Mouse (Mus musculus) liver, adult 2 months (tissue): ENCODE measurements around the gene Mansc4. TPM values are rescaled to one million over a fixed set of nuclear protein-coding genes. Genes with fewer than 3 reads are reported as not detected.

ENCODE experiments used
- DNase-seq: peaks from one replicate; pipeline ENCODE4 v3.0.0-alpha.2; 2011; ENCODE audit warnings: low read depth, low spot score; ENCODE audit errors: extremely low read depth
- H3K27ac ChIP-seq: fragments of 200-500 bp; replicated peaks from 2 replicates; pipeline ENCODE4 v1.5.1; 2012; ENCODE audit warnings: low read depth, mild to moderate bottlenecking, control low read depth, inconsistent platforms, low read length; ENCODE audit not compliant: insufficient read depth
- H3K27me3 ChIP-seq: fragments of 200-500 bp; 2 replicates; pipeline ENCODE4 v1.6.1; 2012; ENCODE audit warnings: mild to moderate bottlenecking, moderate library complexity, low read length, inconsistent platforms; ENCODE audit not compliant: control insufficient read depth, insufficient read depth
- H3K36me3 ChIP-seq: fragments of 200-500 bp; 2 replicates; pipeline ENCODE4 v1.6.1; 2012; ENCODE audit warnings: low read length, inconsistent platforms; ENCODE audit not compliant: control insufficient read depth, insufficient read depth
- H3K4me1 ChIP-seq: fragments of 200-500 bp; 2 replicates; pipeline ENCODE4 v1.6.1; 2011; ENCODE audit warnings: low read length; ENCODE audit not compliant: control insufficient read depth, insufficient read depth
- H3K4me3 ChIP-seq: fragments of 200-500 bp; 2 replicates; pipeline ENCODE4 v1.5.1; 2011; ENCODE audit warnings: low read depth, mild to moderate bottlenecking, control low read depth, low read length, moderate library complexity; ENCODE audit not compliant: insufficient read depth
- H3K79me2 ChIP-seq: fragments of 200-500 bp; 2 replicates; pipeline ENCODE4 v1.6.1; 2012; ENCODE audit warnings: inconsistent platforms, mild to moderate bottlenecking, low read length, moderate library complexity; ENCODE audit not compliant: control insufficient read depth, insufficient read depth
- H3K9ac ChIP-seq: fragments of 200-500 bp; 2 replicates; pipeline ENCODE4 v1.6.1; 2012; ENCODE audit warnings: low read depth, mild to moderate bottlenecking, control low read depth, inconsistent platforms, low read length
- CTCF ChIP-seq: fragments of 200-500 bp; IDR thresholded peaks from 2 replicates; pipeline ENCODE4 v1.5.1; 2011; ENCODE audit warnings: low read depth, low read length, control low read depth
- POLR2A ChIP-seq: fragments of 200-500 bp; IDR thresholded peaks from 2 replicates; pipeline ENCODE4 v1.6.1; 2011; ENCODE audit warnings: low read length, control low read depth; ENCODE audit not compliant: insufficient read depth; ENCODE audit errors: extremely low read depth
- WGBS: fragments of 180-500 bp; shearing (Covaris S2); methylation state at CpG from one replicate; pipeline ENCODE4 v1.1.7; 2018; 5-methylcytosine and 5-hydroxymethylcytosine counted together
- polyA plus RNA-seq: library from polyadenylated mRNA; depleted of rRNA; stranded (reverse); fragments of >200 nt; gene quantifications from 2 replicates; pipeline ENCODE4 v1.2.3, GENCODE M21; 2012
- total RNA-seq: library from RNA; depleted of rRNA; stranded (reverse); fragments of >200 nt; gene quantifications from 2 replicates; pipeline ENCODE4 v1.2.3, GENCODE M21; 2014

Gene Mansc4
- total and polyA plus RNA-seq, 2 experiments, result 0.17 to 0.92 TPM

DNA sequence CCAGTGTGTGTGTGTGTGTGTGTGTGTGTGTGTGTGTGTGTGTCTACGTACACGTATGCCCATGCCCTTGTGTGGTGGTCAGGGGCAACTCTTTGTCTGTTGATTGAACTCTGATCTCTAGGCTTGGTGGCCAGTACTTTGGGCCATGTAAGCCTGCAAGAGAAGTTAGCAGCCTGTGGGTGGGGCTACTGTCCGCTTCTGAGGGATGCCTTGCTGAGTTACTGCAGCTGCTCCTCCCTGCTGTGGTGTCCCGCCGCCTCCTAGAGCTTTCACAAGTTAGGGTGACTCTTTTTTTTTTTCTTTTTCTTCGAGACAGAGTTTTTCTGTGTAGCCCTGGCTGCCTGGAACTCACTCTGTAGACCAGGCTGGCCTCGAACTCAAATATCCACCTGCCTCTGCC is 27.5 kb downstream of the Mansc4 start:
- Histone ChIP-seq H3K79me2 (no peaks in the 10 kb centered on the region), H3K9ac (no peak overlapping the region), H3K27ac (no peak overlapping the region), H3K4me3 (no peak overlapping the region), H3K36me3 (peaks cover 41% of the 10 kb centered on the region; the same call in 1 of the 2 replicates), H3K27me3 (no peaks in the 10 kb centered on the region), H3K4me1 (peaks cover 3% of the 10 kb centered on the region; the same call in 1 of the 2 replicates)
- WGBS, result 77% methylated on average over 7 of the region's 7 CpGs
- no peak for DNase-seq
- TF ChIP-seq CTCF (no peak), POLR2A (no peak)

DNA sequence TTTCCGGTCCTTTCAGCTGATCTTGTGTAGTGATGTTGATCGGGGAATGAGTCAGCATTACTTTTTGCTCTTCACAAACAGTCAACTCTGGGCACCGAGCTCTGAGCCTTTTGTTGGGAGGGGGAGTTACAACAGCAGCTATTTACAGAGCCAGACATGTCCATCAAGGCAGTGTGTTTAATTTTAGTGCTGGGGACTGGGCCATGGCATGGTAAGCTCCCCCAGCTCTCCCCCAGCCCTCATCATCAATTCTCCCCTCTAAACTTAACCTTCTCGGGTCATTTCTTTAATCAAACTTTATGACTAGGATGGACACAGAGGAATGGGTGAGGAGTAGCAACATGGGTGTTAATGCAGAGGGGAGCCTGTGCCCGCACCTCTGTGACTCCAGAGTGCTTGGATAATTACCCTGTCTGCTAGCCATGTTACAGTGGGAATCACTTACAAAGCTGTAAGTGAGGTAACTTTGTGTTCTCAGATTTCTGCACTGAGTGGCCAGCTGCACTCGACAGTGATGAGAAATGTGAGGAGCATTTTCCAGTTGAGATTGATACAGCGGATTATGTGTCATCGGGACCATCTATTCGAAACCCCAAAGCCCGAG is 31.4 kb downstream of the Mansc4 start:
- DNase-seq, result no peak
- no peak overlapping the region for H3K27ac ChIP-seq
- 0 out of 2 replicates have a peak, but pooled peaks cover 4% of the 10 kb centered on the region for H3K79me2 ChIP-seq
- H3K4me3 ChIP-seq, result no peak overlapping the region
- no peaks in the 10 kb centered on the region for H3K4me1 ChIP-seq
- no peaks in the 10 kb centered on the region for H3K27me3 ChIP-seq
- no peak overlapping the region for H3K9ac ChIP-seq
- H3K36me3 ChIP-seq, result peaks cover 41% of the 10 kb centered on the region
- WGBS, result 92% methylated on average over 10 of the region's 10 CpGs
- TF ChIP-seq CTCF (no peak), POLR2A (no peak)

DNA sequence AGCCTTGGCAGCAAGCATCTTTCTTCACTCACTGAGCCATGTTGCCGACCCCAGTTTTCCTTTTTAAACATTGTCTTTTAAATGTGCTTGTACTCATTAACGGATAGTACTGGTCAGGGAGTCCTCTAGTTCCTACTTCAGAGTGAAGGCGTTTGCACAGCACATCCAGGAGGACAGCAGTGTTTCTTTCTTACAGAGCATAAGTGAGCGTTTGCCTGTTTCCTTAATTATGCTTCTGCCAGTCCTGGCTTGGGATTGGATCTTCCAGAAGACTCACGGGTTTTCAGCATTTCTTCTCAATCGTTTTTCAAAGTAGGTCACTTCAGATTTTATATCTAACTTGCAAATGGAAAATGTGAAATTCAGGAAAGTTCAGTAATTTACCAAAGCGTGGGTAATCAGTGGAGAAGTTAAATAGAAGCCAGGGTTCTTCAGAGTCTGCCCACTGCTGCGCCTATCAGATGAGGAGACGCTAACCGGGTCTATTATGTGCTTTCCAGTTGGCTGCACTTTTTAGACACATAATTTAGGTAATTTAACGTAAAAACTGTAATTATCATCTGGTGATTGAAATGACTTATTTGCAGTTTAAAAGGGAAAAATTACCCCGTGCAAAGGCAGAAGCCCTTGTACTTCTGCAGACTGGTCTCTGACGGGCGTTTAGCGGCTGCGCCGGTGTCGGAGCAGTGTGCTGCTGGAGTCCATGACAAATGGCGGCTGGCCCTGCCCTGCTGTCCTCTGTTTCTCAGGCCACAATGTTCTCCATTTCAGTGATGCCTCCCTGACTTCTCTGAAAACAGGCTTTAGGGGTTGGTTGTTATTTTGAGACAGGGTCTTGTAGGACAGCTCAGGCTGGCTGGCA is 32.8 kb downstream of the Mansc4 start:
- 94% methylated on average over 19 of the region's 19 CpGs for WGBS
- Histone ChIP-seq H3K36me3 (peaks cover 48% of the 10 kb centered on the region), H3K79me2 (0 out of 2 replicates have a peak, but pooled peaks cover 4% of the 10 kb centered on the region), H3K4me3 (no peak overlapping the region), H3K9ac (no peak overlapping the region), H3K4me1 (no peaks in the 10 kb centered on the region), H3K27me3 (no peaks in the 10 kb centered on the region), H3K27ac (no peak overlapping the region)
- TF ChIP-seq POLR2A (no peak), CTCF (no peak)
- no peak for DNase-seq

DNA sequence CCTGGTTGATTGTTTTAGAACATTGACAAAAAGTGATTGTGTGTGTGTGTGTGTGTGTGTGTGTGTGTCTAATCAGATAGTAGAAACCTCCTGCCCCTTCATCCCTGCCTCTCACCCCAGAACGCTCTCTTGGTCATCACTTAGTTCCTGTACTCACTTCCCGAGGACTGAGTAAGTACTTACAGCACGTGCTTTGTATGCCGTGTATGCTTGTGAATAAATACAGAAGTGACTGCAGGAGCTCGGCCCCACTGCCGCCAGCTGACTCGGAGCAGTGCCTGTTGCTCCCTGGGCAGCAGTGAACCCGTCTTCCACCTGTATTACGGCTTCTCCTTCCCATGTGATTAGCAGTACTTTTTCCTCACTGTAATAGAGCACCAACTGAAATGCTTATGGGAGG is 34.4 kb downstream of the Mansc4 start:
- no peak overlapping the region for H3K9ac ChIP-seq
- no peak overlapping the region for H3K27ac ChIP-seq
- H3K4me1 ChIP-seq, result no peaks in the 10 kb centered on the region
- 0 out of 2 replicates have a peak, but pooled peaks cover 4% of the 10 kb centered on the region for H3K79me2 ChIP-seq
- TF ChIP-seq CTCF (no peak), POLR2A (no peak)
- H3K27me3 ChIP-seq, result no peaks in the 10 kb centered on the region
- no peak for DNase-seq
- peaks cover 49% of the 10 kb centered on the region for H3K36me3 ChIP-seq
- H3K4me3 ChIP-seq, result no peak overlapping the region
- WGBS, result 94% methylated on average over 9 of the region's 9 CpGs

DNA sequence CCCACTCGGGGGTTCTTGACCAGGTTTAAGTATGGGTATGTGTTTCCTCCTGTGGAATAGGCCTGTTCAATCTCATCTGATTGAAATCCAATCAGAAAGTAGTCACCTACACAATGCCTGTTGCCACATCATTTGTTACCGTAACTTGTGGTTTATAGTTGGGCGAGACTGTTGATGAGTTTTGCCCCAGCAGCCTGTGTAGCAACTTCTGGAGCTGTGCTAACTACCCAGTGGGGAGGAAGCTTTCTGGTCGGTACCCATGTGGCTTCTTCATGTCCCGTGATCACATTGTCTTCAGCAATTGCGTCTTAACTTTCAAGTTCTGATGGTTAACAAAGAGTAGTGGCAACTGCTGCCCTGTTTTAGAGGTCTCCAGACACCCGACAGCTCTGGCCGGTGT is 35.2 kb downstream of the Mansc4 start:
- no peak overlapping the region for H3K27ac ChIP-seq
- WGBS, result 96% methylated on average over 8 of the region's 8 CpGs
- H3K9ac ChIP-seq, result no peak overlapping the region
- no peak overlapping the region for H3K4me3 ChIP-seq
- peaks cover 43% of the 10 kb centered on the region for H3K36me3 ChIP-seq
- H3K4me1 ChIP-seq, result no peaks in the 10 kb centered on the region
- 0 out of 2 replicates have a peak, but pooled peaks cover 4% of the 10 kb centered on the region for H3K79me2 ChIP-seq
- DNase-seq, result no peak
- TF ChIP-seq POLR2A (no peak), CTCF (no peak)
- H3K27me3 ChIP-seq, result no peaks in the 10 kb centered on the region

DNA sequence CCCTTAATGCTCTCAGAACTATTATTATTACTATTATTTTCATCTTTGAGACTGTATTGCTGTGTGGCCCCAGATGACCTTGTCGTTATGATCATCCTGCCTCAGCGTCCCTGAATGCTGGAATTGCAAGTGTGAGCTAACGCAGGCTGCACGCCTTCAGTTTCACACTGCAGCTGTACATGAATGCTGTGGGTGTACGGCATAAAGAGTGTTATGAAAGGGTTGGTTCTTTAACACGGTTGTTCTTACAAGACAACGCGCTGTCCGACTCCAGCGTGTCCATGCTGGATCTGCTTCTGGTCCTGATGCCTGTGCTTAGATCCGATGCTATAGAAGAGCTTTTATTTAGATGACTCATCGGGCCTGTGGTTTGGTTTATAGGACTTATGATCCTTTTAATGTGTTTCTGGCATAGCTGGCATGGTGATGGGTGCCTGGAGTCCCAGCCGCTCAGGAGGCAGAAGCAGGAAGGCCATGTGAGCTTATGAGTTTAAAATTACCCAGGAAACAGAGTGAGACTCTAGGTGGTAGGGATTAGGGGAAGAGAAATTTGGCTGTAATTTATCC is 37.5 kb downstream of the Mansc4 start:
- no peak for DNase-seq
- WGBS, result 96% methylated on average over 13 of the region's 13 CpGs

More for the DNA sequence above, 37.5 kb downstream of the Mansc4 start:
- Histone ChIP-seq H3K27ac (no peak overlapping the region), H3K79me2 (0 out of 2 replicates have a peak, but pooled peaks cover 4% of the 10 kb centered on the region), H3K27me3 (no peaks in the 10 kb centered on the region), H3K36me3 (peaks cover 34% of the 10 kb centered on the region), H3K4me1 (no peaks in the 10 kb centered on the region), H3K4me3 (no peak overlapping the region), H3K9ac (no peak overlapping the region)
- TF ChIP-seq CTCF (no peak), POLR2A (no peak)
